Mouse (Mus musculus) MEL (cell line): Measurements from ENCODE around the gene Rpl18. TPM values are rescaled to one million over a fixed set of nuclear protein-coding genes. Genes with fewer than 3 reads are reported as not detected.

Source experiments
- DNase-seq: peaks from one replicate; pipeline ENCODE4 v3.0.0; 2011; ENCODE audit warnings: low read depth, low spot score
- H3K27ac ChIP-seq: 2 replicates; pipeline ENCODE4 v1.5.1; 2012; ENCODE audit warnings: low read depth, mild to moderate bottlenecking, control low read depth, low read length, moderate library complexity; ENCODE audit not compliant: control insufficient read depth
- H3K27me3 ChIP-seq, 2 experiments: fragments of 150-350 bp in 1 of 2; sonication (generic) in 1 of 2; 2 replicates each; pipeline ENCODE4 v1.6.1; 2012; ENCODE audit warnings: low read length in 2 of 2, mild to moderate bottlenecking in 2 of 2, improper control_type of control experiment in 1 of 2, moderate library complexity in 1 of 2; ENCODE audit not compliant: insufficient read depth in 2 of 2, control insufficient read depth in 1 of 2
- H3K36me3 ChIP-seq, 2 experiments: 2 replicates each; pipeline ENCODE4 v1.6.1; 2012 to 2014; ENCODE audit warnings: low read length in 2 of 2, improper control_type of control experiment in 1 of 2, inconsistent platforms in 1 of 2, mild to moderate bottlenecking in 1 of 2; ENCODE audit not compliant: insufficient read depth in 2 of 2, control insufficient read depth in 1 of 2
- H3K4me1 ChIP-seq, 2 experiments: fragments of 150-350 bp in 1 of 2; sonication (generic) in 1 of 2; 2 replicates each; pipeline ENCODE4 v1.6.1; 2012; ENCODE audit warnings: low read length in 2 of 2, improper control_type of control experiment in 1 of 2, mild to moderate bottlenecking in 1 of 2; ENCODE audit not compliant: insufficient read depth in 2 of 2, control insufficient read depth in 1 of 2
- H3K4me3 ChIP-seq, 2 experiments: fragments of 150-350 bp in 1 of 2; sonication (generic) in 1 of 2; 2 replicates each; pipeline ENCODE4 v1.5.1; 2012; ENCODE audit warnings: low read depth in 2 of 2, low read length in 2 of 2, mild to moderate bottlenecking in 2 of 2, moderate library complexity in 2 of 2, control low read depth in 1 of 2, improper control_type of control experiment in 1 of 2; ENCODE audit not compliant: control insufficient read depth in 1 of 2, insufficient read depth in 1 of 2
- H3K79me2 ChIP-seq: 2 replicates; pipeline ENCODE4 v1.6.1; 2012; ENCODE audit warnings: mild to moderate bottlenecking, low read length, moderate library complexity; ENCODE audit not compliant: control insufficient read depth, poor library complexity, insufficient read depth
- H3K9ac ChIP-seq: 2 replicates; pipeline ENCODE4 v1.6.1; 2012; ENCODE audit warnings: low read depth, mild to moderate bottlenecking, control low read depth, low read length, moderate library complexity; ENCODE audit not compliant: control insufficient read depth, poor library complexity, severe bottlenecking
- H3K9me3 ChIP-seq: fragments of 150-350 bp; sonication (generic); replicated peaks from 2 replicates; pipeline ENCODE4 v1.6.1; 2012; ENCODE audit warnings: mild to moderate bottlenecking, low read length, improper control_type of control experiment, moderate library complexity; ENCODE audit not compliant: insufficient read depth
- CTCF ChIP-seq, 3 experiments: IDR thresholded peaks in 2 of 3; conservative IDR thresholded peaks in 1 of 3; 2 replicates each; pipeline ENCODE4 v1.5.1; 2011 to 2012; ENCODE audit warnings: low read length in 3 of 3, low read depth in 2 of 3, mild to moderate bottlenecking in 2 of 3, improper control_type of control experiment in 1 of 3, inconsistent platforms in 1 of 3, mixed read lengths in 1 of 3, moderate library complexity in 1 of 3; ENCODE audit not compliant: control insufficient read depth in 1 of 3, insufficient read depth in 1 of 3, poor library complexity in 1 of 3, severe bottlenecking in 1 of 3
- E2F4 ChIP-seq: IDR thresholded peaks from 2 replicates; pipeline ENCODE4 v1.6.1; 2011; ENCODE audit warnings: low read depth, low read length, improper control_type of control experiment, borderline replicate concordance
- GABPA ChIP-seq: IDR thresholded peaks from 2 replicates; pipeline ENCODE4 v1.6.1; 2012; ENCODE audit warnings: low read depth, mild to moderate bottlenecking, inconsistent platforms, low read length, improper control_type of control experiment, moderate library complexity
- HCFC1 ChIP-seq: IDR thresholded peaks from 2 replicates; pipeline ENCODE4 v1.6.1; 2012; ENCODE audit warnings: low read depth, mild to moderate bottlenecking, inconsistent platforms, low read length, improper control_type of control experiment, moderate library complexity
- KAT2A ChIP-seq: conservative IDR thresholded peaks from 2 replicates; pipeline ENCODE4 v1.6.1; 2012; ENCODE audit warnings: low read depth, low read length, improper control_type of control experiment, inconsistent platforms
- MAFK ChIP-seq: IDR thresholded peaks from 2 replicates; pipeline ENCODE4 v1.6.1; 2011; ENCODE audit warnings: low read depth, mild to moderate bottlenecking, low read length, improper control_type of control experiment, borderline replicate concordance
- MYC ChIP-seq: IDR thresholded peaks from 2 replicates; pipeline ENCODE4 v1.6.1; 2011; ENCODE audit warnings: low read depth, mild to moderate bottlenecking, low read length, improper control_type of control experiment, moderate library complexity
- SIN3A ChIP-seq: IDR thresholded peaks from 2 replicates; pipeline ENCODE4 v1.6.1; 2012; ENCODE audit warnings: low read length, improper control_type of control experiment, inconsistent platforms
- TCF12 ChIP-seq: IDR thresholded peaks from 2 replicates; pipeline ENCODE4 v1.6.1; 2014; ENCODE audit warnings: low read depth, mild to moderate bottlenecking, inconsistent platforms, low read length, improper control_type of control experiment, moderate library complexity
- ZMIZ1 ChIP-seq: IDR thresholded peaks from 2 replicates; pipeline ENCODE4 v1.6.1; 2012; ENCODE audit warnings: low read depth, mild to moderate bottlenecking, inconsistent platforms, low read length, improper control_type of control experiment, moderate library complexity
- polyA plus RNA-seq, 2 experiments: library from polyadenylated mRNA; stranded (reverse) in 1 of 2; unstranded in 1 of 2; fragments of >175 nt in 1 of 2; fragments of >200 nt in 1 of 2; gene quantifications; 2 replicates each; pipeline versions ENCODE4 v1.2.1 to v1.2.4; 2012; ENCODE audit warnings: low replicate concordance in 2 of 2, low read depth in 1 of 2; ENCODE audit not compliant: insufficient read length in 2 of 2, insufficient read depth in 1 of 2, missing spikeins in 1 of 2
- total RNA-seq: library from RNA; depleted of rRNA; stranded (reverse); fragments of 300-350 nt; gene quantifications from 2 replicates; pipeline ENCODE4 v1.2.3, GENCODE M21; 2012

The Rpl18 gene
- total and polyA plus RNA-seq, 3 experiments, result 3,544 to 3,724 TPM; not detected in 1

DNA sequence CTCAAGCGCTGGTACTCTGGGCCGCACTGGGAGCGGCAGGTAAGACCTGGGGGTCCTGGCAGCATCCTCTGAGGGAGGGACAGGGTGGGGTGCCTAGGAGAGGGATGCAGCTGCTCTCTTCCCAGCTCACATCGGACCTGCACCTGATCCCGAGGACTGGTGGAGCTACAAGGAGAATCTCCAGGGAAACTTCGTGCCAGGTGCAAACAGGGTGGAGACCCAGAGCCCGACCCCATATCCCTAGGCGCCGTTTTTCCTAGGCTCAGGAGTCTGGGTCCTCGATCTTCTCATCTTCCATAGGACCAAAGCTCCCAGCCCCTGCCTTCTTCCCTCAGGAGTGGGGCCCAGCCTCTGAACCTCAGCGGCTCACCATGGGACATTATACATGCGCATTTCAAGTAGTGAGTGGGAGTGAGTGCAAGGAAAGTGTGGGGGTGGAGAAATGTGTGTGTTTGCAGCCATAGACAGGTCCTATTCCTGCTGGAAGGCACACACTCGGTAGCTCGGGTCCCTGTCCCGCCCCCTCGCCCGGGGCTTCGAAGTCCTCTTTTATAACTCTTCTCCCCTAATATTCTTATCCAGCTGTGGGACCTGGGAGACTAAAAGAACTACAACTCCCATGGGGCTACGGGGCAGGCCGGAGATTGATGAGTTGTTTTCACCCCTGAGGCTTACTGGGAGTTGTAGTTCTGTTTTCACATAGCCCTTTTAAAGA, 14.8 kb upstream of the Rpl18 start:
- DNase-seq, result peak; percentile 84
- peaks cover 0 to 4% of the 10 kb centered on the region in 2 experiments; a peak in 2 of 4 replicates for H3K27me3 ChIP-seq
- peak overlapping the region; percentile 60 for H3K9ac ChIP-seq
- TF ChIP-seq SIN3A (peak; percentile 69), MYC (0 out of 2 replicates have a peak, but pooled peaks have one; percentile 28), E2F4 (no peak), KAT2A (peak; percentile 96), HCFC1 (peak; percentile 100)
- H3K79me2 ChIP-seq, result no peaks in the 10 kb centered on the region; the same call in 1 of the 2 replicates
- H3K9me3 ChIP-seq, result no peaks in the 10 kb centered on the region
- peaks cover 0 to 6% of the 10 kb centered on the region in 2 experiments; a peak in 2 of 4 replicates for H3K4me1 ChIP-seq
- H3K4me3 ChIP-seq, result peak overlapping the region; percentile 10 to 12; a peak in 2 of 4 replicates
- H3K27ac ChIP-seq, result no peak overlapping the region
- H3K36me3 ChIP-seq, result no peaks in the 10 kb centered on the region

DNA sequence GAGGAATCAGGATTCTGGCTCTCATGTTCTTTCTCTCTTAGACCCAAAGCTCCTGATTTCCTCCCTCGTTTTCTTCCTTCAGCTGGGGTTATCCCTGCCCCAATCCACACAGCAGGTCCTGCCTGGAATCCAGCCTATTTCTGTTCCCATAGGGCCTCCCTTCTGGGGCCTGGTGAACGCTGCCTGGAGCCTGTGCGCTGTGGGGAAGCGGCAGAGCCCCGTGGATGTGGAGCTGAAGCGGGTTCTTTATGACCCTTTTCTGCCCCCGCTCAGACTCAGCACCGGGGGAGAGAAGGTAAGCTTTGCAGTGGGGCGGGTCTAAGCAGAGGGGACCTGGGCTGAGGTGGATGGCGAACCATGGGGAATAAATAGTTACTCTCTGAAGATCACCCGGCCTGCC, 14.2 kb upstream of the Rpl18 start:
- H3K27me3 ChIP-seq, result peaks cover 0 to 4% of the 10 kb centered on the region in 2 experiments; a peak in 2 of 4 replicates
- no peaks in the 10 kb centered on the region for H3K36me3 ChIP-seq
- no peak overlapping the region for H3K9ac ChIP-seq
- TF ChIP-seq TCF12 (0 out of 2 replicates have a peak, but pooled peaks have one; percentile 9), CTCF (IDR thresholded peaks at IDR 0.05 in 2 of 3, conservative IDR thresholded peaks at IDR 0.05 in 1 of 3; ENCODE audit: control insufficient read depth in 1 of 3, insufficient read depth in 1 of 3, low read depth in 2 of 3, low read length in 3 of 3, poor library complexity in 1 of 3, severe bottlenecking in 1 of 3) (no peak)
- TF ChIP-seq, all 39 proteins: peak for 1
- no peak for DNase-seq
- no peak overlapping the region for H3K27ac ChIP-seq
- peaks cover under 1% of the 10 kb centered on the region; the same call in 1 of the 2 replicates for H3K79me2 ChIP-seq
- peaks cover 0 to 6% of the 10 kb centered on the region in 2 experiments; a peak in 2 of 4 replicates for H3K4me1 ChIP-seq
- H3K9me3 ChIP-seq, result no peaks in the 10 kb centered on the region
- H3K4me3 ChIP-seq, result no peak overlapping the region

DNA sequence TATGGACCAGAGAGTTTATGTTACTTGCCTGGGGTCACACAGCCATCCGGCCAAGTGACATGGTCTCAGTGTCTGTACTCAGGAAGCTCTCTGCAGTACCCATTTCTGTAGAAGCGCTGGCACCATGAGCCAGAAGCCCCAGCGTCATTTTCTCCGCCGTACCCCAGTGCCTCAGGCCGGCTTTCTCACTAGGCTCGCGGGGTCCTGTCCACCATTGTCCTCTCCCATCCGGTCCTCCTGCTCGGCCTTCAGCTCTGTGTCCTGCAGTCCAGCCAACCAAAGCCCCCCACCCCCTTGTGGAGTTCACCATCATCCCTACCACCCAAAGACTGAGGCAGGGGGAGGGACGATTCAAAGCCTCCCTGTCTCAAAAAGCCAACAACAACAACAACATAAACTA, 13.7 kb upstream of the Rpl18 start:
- Histone ChIP-seq H3K9ac (no peak overlapping the region), H3K79me2 (peaks cover 5% of the 10 kb centered on the region), H3K36me3 (no peaks in the 10 kb centered on the region), H3K9me3 (no peaks in the 10 kb centered on the region), H3K27ac (no peak overlapping the region), H3K4me3 (no peak overlapping the region), H3K4me1 (peaks cover 0 to 6% of the 10 kb centered on the region in 2 experiments; a peak in 2 of 4 replicates), H3K27me3 (peaks cover 0 to 4% of the 10 kb centered on the region in 2 experiments; a peak in 2 of 4 replicates)
- no peak for DNase-seq
- TF ChIP-seq GABPA (no peak), MAFK (no peak), ZMIZ1 (no peak)
